Mouse (Mus musculus) urinary bladder, adult 18-20 months (tissue): ENCODE measurements around the gene Klrb1a.

Experiments
- DNase-seq, 2 experiments: peaks; one replicate each; pipeline ENCODE4 v3.0.0; 2022; ENCODE audit warnings: low spot score in 2 of 2, mixed read lengths in 2 of 2

The Klrb1a gene

GRCm38 (mm10) chr6:128602026-128602425 is 21.3 kb downstream of the Klrb1a start:
- DNase-seq: no peak

- DNase-seq: no peak
Measured at GRCm38 (mm10) chr6:128599555-128599954, 23.8 kb downstream of the Klrb1a start.

- no peak for DNase-seq
Measured at GRCm38 (mm10) chr6:128598256-128599047, 24.9 kb downstream of the Klrb1a start.

GRCm38 (mm10) chr6:128597121-128597522 is 26.2 kb downstream of the Klrb1a start:
- peak; percentile 40 to 62 for DNase-seq

GRCm38 (mm10) chr6:128594651-128595050 is 28.7 kb downstream of the Klrb1a start:
- DNase-seq: peak in 1 of 2 experiments; percentile 47

- DNase-seq: no peak
Measured at GRCm38 (mm10) chr6:128589426-128589825, 33.9 kb downstream of the Klrb1a start.

GRCm38 (mm10) chr6:128587619-128588018 is 35.7 kb downstream of the Klrb1a start:
- DNase-seq: no peak

GRCm38 (mm10) chr6:128585642-128586245 is 37.6 kb downstream of the Klrb1a start:
- no peak for DNase-seq

GRCm38 (mm10) chr6:128584070-128584660 is 39.2 kb downstream of the Klrb1a start:
- no peak for DNase-seq

GRCm38 (mm10) chr6:128581508-128581907 is 41.8 kb downstream of the Klrb1a start, which contains the start of gene A2ml1:
Gene A2ml1 (minus strand): TSS chr6:128581608.
- no peak for DNase-seq

GRCm38 (mm10) chr6:128577301-128577700 is 46.0 kb downstream of the Klrb1a start:
- DNase-seq: no peak

- DNase-seq: no peak
Measured at GRCm38 (mm10) chr6:128566589-128566988, 56.7 kb downstream of the Klrb1a start.
